Mouse (Mus musculus) bone marrow macrophage, adult 2 months (primary cell): ENCODE results near the gene Cep70.

Experiments
- CTCF ChIP-seq: IDR thresholded peaks from 2 replicates; pipeline ENCODE4 v1.5.1; 2012; ENCODE audit warnings: low read depth, mild to moderate bottlenecking, low read length, moderate library complexity
- POLR2A ChIP-seq: IDR thresholded peaks from 2 replicates; pipeline ENCODE4 v1.6.1; 2012; ENCODE audit warnings: mild to moderate bottlenecking, low read depth, low read length, borderline replicate concordance

DNA sequence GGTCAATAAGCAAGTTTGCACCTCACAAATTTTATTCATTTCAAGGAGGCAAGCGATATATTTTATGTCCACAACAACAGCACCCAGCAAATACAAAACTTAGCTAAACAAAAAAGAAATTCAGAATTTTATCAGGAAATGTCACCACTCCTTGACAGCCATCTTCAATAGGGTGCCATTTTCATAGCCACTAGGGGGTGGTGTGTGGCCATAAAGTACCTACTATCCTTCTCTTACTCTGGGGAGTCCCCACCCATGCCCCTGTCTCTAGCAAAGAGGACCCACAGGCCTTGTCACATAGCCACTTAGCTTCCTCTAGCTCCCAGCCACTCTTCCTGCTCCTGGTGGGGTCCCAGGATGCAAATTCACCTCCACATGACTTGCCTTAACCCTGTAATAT is 96.0 kb downstream of the Cep70 start:
- TF ChIP-seq POLR2A, result no peak
- TF ChIP-seq CTCF, result no peak
